Mouse (Mus musculus) NIH3T3 (cell line): ENCODE results near the gene Parp8.

Experiments
- DNase-seq: peaks from one replicate; pipeline ENCODE4 v3.0.0-alpha.2; 2012; ENCODE audit warnings: low read depth

Gene Parp8

GRCm38 (mm10) chr13:116870221-116870620 is 155.1 kb downstream of the Parp8 start:
- DNase-seq, result no peak

- no peak for DNase-seq
Observed at GRCm38 (mm10) chr13:116843937-116844336, 181.4 kb downstream of the Parp8 start.

- no peak for DNase-seq
Observed at GRCm38 (mm10) chr13:116830984-116831383, 194.4 kb downstream of the Parp8 start.

DNA sequence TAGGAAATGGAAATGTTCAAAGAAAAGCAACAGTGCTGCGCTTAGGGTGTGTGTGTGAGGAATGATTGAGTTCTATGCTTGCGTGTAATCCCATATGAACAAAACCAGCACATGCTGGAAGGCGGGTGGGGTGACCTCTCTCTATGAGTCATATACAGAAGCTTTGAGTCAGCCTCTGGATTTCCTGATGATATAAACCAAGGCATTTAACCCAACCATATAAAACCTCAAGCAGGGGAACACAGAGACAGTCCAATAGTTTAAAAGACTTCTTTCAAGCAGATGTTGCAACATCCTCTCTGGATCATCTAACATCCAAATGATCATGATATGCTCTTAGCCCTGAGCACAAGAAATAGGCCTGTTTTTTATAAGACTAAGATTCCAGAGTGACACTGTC is 196.3 kb downstream of the Parp8 start:
- DNase-seq, result peak; percentile 63

GRCm38 (mm10) chr13:116811456-116811855 is 213.9 kb downstream of the Parp8 start:
- no peak for DNase-seq
